Mouse (Mus musculus): ENCODE data around the gene Galnt17. TPM values are rescaled to one million over a fixed set of nuclear protein-coding genes. Genes with fewer than 3 reads are reported as not detected.

Gene Galnt17
- polyA plus RNA-seq, 1 experiment from 2014 or later, result 4.7 TPM

DNA sequence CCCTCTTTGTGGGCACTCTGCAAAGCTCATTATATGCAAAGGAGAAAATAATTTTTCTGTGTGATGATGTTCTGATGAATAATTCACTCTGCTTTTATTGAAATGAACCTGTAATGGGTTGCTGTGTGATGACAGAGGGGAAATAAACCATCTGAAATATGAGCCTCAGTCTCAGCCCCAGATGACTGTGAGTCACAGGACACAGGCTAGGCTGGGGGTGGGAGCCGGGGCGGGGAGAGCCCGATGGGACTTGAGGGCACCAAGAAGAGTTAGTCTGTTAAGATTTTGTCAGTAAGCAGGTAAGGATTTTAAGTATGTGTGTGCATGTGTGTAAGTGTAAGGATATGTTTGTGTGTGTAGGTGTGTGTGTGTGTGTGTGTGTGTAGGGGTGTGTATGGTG is 406.6 kb downstream of the Galnt17 start:
- Histone ChIP-seq H3K4me1 (no peaks in the 10 kb centered on the region), H3K4me2 (no peak overlapping the region), H3K9me3 (no peaks in the 10 kb centered on the region), H3K4me3 (no peak overlapping the region), H3K27ac (no peak overlapping the region), H3K9ac (no peak overlapping the region), H3K27me3 (no peaks in the 10 kb centered on the region), H3K36me3 (no peaks in the 10 kb centered on the region)
- ATAC-seq (ENCODE audit: insufficient number of reproducible peaks, low FRiP score, low TSS enrichment, low read depth), result no peak
- 69% methylated on average over 3 of the region's 3 CpGs for WGBS

DNA sequence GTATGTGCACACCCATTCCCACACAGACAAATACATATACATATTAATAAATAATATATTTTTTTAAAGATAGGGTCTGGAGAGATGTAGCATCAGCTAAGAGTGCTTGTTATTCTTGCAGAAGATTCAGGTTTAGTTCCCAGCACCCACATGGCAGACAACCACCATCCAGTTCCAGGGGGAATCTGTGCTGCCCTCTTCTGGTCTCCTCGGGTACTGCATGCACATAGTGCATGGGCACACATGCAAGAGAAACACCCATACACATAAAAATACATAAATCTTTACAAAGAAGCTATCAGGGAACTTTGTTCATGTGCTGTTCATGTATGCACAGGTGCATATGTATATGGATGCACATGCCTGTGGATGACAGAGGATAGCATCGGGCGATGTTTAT is 412.3 kb downstream of the Galnt17 start:
- Histone ChIP-seq H3K4me1 (peaks cover 6% of the 10 kb centered on the region; the same call in 1 of the 2 replicates), H3K9ac (no peak overlapping the region), H3K4me3 (no peak overlapping the region), H3K27me3 (no peaks in the 10 kb centered on the region), H3K27ac (no peak overlapping the region), H3K4me2 (no peak overlapping the region), H3K9me3 (no peaks in the 10 kb centered on the region), H3K36me3 (no peaks in the 10 kb centered on the region)
- 94% methylated on average over 3 of the region's 3 CpGs for WGBS
- ATAC-seq (ENCODE audit: insufficient number of reproducible peaks, low FRiP score, low TSS enrichment, low read depth), result no peak

- no peak overlapping the region for H3K27ac ChIP-seq
- H3K36me3 ChIP-seq, result no peaks in the 10 kb centered on the region
- H3K4me1 ChIP-seq, result peaks cover 7% of the 10 kb centered on the region; the same call in 1 of the 2 replicates
- 36% methylated on average over 5 of the region's 5 CpGs for WGBS
- no peak overlapping the region for H3K4me3 ChIP-seq
- H3K27me3 ChIP-seq, result no peaks in the 10 kb centered on the region
- H3K9me3 ChIP-seq, result no peaks in the 10 kb centered on the region
- H3K9ac ChIP-seq, result no peak overlapping the region
- no peak overlapping the region for H3K4me2 ChIP-seq
- ATAC-seq (ENCODE audit: insufficient number of reproducible peaks, low FRiP score, low TSS enrichment, low read depth), result no peak
These were observed 416.6 kb downstream of the Galnt17 start for GRCm38 (mm10) chr5:130891735-130892134.

DNA sequence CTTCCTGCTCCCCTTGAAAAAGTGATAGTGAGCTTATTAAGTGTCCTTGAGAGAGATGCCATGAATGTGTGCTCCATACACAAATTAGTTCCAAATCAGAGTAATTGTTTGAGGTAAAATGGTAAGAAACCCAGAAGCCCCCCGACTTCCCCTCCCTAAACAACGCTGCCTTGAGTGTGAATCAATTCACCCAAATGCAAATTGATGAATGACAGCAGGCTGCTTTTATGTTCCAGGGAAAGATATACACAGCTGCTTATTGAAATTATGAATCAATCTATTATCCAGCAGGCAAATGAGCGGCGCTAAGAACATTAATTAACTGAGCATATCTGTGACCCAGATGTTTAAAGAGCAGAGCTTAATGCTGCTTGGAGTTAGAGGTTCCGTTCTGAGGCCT is 428.0 kb downstream of the Galnt17 start:
- Histone ChIP-seq H3K4me2 (no peak overlapping the region), H3K4me3 (no peak overlapping the region), H3K27me3 (no peaks in the 10 kb centered on the region), H3K9me3 (no peaks in the 10 kb centered on the region), H3K27ac (no peak overlapping the region), H3K4me1 (no peaks in the 10 kb centered on the region), H3K9ac (no peak overlapping the region), H3K36me3 (0 out of 2 replicates have a peak, but pooled peaks cover 4% of the 10 kb centered on the region)
- no peak for ATAC-seq (ENCODE audit: insufficient number of reproducible peaks, low FRiP score, low TSS enrichment, low read depth)
- 77% methylated on average over 5 of the region's 5 CpGs for WGBS

GRCm38 (mm10) chr5:130875391-130875790 is 432.9 kb downstream of the Galnt17 start:
- no peak for ATAC-seq (ENCODE audit: insufficient number of reproducible peaks, low FRiP score, low TSS enrichment, low read depth)
- Histone ChIP-seq H3K4me3 (no peak overlapping the region), H3K27ac (no peak overlapping the region), H3K36me3 (0 out of 2 replicates have a peak, but pooled peaks cover 4% of the 10 kb centered on the region), H3K4me1 (no peaks in the 10 kb centered on the region), H3K9me3 (no peaks in the 10 kb centered on the region), H3K27me3 (no peaks in the 10 kb centered on the region), H3K9ac (no peak overlapping the region), H3K4me2 (no peak overlapping the region)
- 90% methylated on average over 3 of the region's 3 CpGs for WGBS

GRCm38 (mm10) chr5:130871086-130871485 is 437.2 kb downstream of the Galnt17 start:
- H3K27me3 ChIP-seq, result no peaks in the 10 kb centered on the region
- H3K4me1 ChIP-seq, result no peaks in the 10 kb centered on the region
- ATAC-seq (ENCODE audit: insufficient number of reproducible peaks, low FRiP score, low TSS enrichment, low read depth), result no peak
- H3K27ac ChIP-seq, result no peak overlapping the region
- H3K4me3 ChIP-seq, result no peak overlapping the region
- H3K4me2 ChIP-seq, result no peak overlapping the region
- no peak overlapping the region for H3K9ac ChIP-seq
- 0 out of 2 replicates have a peak, but pooled peaks cover under 1% of the 10 kb centered on the region for H3K36me3 ChIP-seq
- H3K9me3 ChIP-seq, result no peaks in the 10 kb centered on the region
- WGBS, result 40% methylated on average over 8 of the region's 8 CpGs

GRCm38 (mm10) chr5:130869869-130870268 is 438.4 kb downstream of the Galnt17 start:
- no peak for ATAC-seq (ENCODE audit: insufficient number of reproducible peaks, low FRiP score, low TSS enrichment, low read depth)
- H3K27ac ChIP-seq, result no peak overlapping the region
- no peaks in the 10 kb centered on the region for H3K27me3 ChIP-seq
- H3K9me3 ChIP-seq, result no peaks in the 10 kb centered on the region
- no peak overlapping the region for H3K9ac ChIP-seq
- H3K4me2 ChIP-seq, result no peak overlapping the region
- no peaks in the 10 kb centered on the region for H3K36me3 ChIP-seq
- 87% methylated on average over 1 of the region's 1 CpGs for WGBS
- H3K4me3 ChIP-seq, result no peak overlapping the region
- H3K4me1 ChIP-seq, result no peaks in the 10 kb centered on the region

- peaks cover 3% of the 10 kb centered on the region; the same call in 1 of the 2 replicates for H3K27me3 ChIP-seq
- H3K9me3 ChIP-seq, result no peaks in the 10 kb centered on the region
- 46% methylated on average over 5 of the region's 5 CpGs for WGBS
- H3K36me3 ChIP-seq, result no peaks in the 10 kb centered on the region
- no peak for ATAC-seq (ENCODE audit: insufficient number of reproducible peaks, low FRiP score, low TSS enrichment, low read depth)
- H3K27ac ChIP-seq, result no peak overlapping the region
- H3K4me2 ChIP-seq, result no peak overlapping the region
- H3K4me1 ChIP-seq, result no peaks in the 10 kb centered on the region
- no peak overlapping the region for H3K4me3 ChIP-seq
- no peak overlapping the region for H3K9ac ChIP-seq
These were observed 446.0 kb downstream of the Galnt17 start for GRCm38 (mm10) chr5:130862302-130862701.

- H3K9me3 ChIP-seq, result no peaks in the 10 kb centered on the region
- no peak overlapping the region for H3K4me3 ChIP-seq
- H3K27ac ChIP-seq, result no peak overlapping the region
- ATAC-seq (ENCODE audit: insufficient number of reproducible peaks, low FRiP score, low TSS enrichment, low read depth), result no peak
- H3K4me1 ChIP-seq, result no peaks in the 10 kb centered on the region
- H3K4me2 ChIP-seq, result no peak overlapping the region
- peaks cover 7% of the 10 kb centered on the region; the same call in 1 of the 2 replicates for H3K27me3 ChIP-seq
- no peaks in the 10 kb centered on the region for H3K36me3 ChIP-seq
- 26% methylated on average over 6 of the region's 6 CpGs for WGBS
- no peak overlapping the region for H3K9ac ChIP-seq
These were observed 448.6 kb downstream of the Galnt17 start for GRCm38 (mm10) chr5:130859736-130860135.

GRCm38 (mm10) chr5:130858706-130859105 is 449.6 kb downstream of the Galnt17 start:
- Histone ChIP-seq H3K9me3 (no peaks in the 10 kb centered on the region), H3K36me3 (no peaks in the 10 kb centered on the region), H3K9ac (no peak overlapping the region), H3K27me3 (peaks cover 7% of the 10 kb centered on the region; the same call in 1 of the 2 replicates), H3K4me2 (no peak overlapping the region), H3K4me3 (no peak overlapping the region), H3K4me1 (no peaks in the 10 kb centered on the region), H3K27ac (no peak overlapping the region)
- WGBS, result 67% methylated on average over 3 of the region's 3 CpGs
- no peak for ATAC-seq (ENCODE audit: insufficient number of reproducible peaks, low FRiP score, low TSS enrichment, low read depth)

- no peak for ATAC-seq (ENCODE audit: insufficient number of reproducible peaks, low FRiP score, low TSS enrichment, low read depth)
- H3K4me1 ChIP-seq, result peaks cover 2% of the 10 kb centered on the region; the same call in 1 of the 2 replicates
- H3K27ac ChIP-seq, result no peak overlapping the region
- H3K9me3 ChIP-seq, result no peaks in the 10 kb centered on the region
- H3K36me3 ChIP-seq, result no peaks in the 10 kb centered on the region
- no peak overlapping the region for H3K4me2 ChIP-seq
- peaks cover 7% of the 10 kb centered on the region; the same call in 1 of the 2 replicates for H3K27me3 ChIP-seq
- no peak overlapping the region for H3K9ac ChIP-seq
- WGBS, result 25% methylated on average over 8 of the region's 8 CpGs
- H3K4me3 ChIP-seq, result no peak overlapping the region
These were observed 450.1 kb downstream of the Galnt17 start for GRCm38 (mm10) chr5:130858148-130858547.

- no peak overlapping the region for H3K27ac ChIP-seq
These were observed 453.9 kb downstream of the Galnt17 start for GRCm38 (mm10) chr5:130854430-130854829.

GRCm38 (mm10) chr5:130853371-130853770 is 454.9 kb downstream of the Galnt17 start:
- H3K9me3 ChIP-seq, result no peaks in the 10 kb centered on the region
- H3K4me1 ChIP-seq, result peaks cover 17% of the 10 kb centered on the region; the same call in 1 of the 2 replicates
- 0 out of 2 replicates have a peak, but pooled peaks cover 4% of the 10 kb centered on the region for H3K27me3 ChIP-seq
- H3K36me3 ChIP-seq, result no peaks in the 10 kb centered on the region
- H3K27ac ChIP-seq, result no peak overlapping the region
- no peak overlapping the region for H3K4me3 ChIP-seq
- ATAC-seq (ENCODE audit: insufficient number of reproducible peaks, low FRiP score, low TSS enrichment, low read depth), result no peak
- WGBS, result 1% methylated on average over 10 of the region's 10 CpGs
- H3K9ac ChIP-seq, result no peak overlapping the region
- no peak overlapping the region for H3K4me2 ChIP-seq

More at GRCm38 (mm10) chr5:130854430-130854829, 453.9 kb downstream of the Galnt17 start:
- H3K4me1 ChIP-seq, result peaks cover 17% of the 10 kb centered on the region; the same call in 1 of the 2 replicates
- H3K36me3 ChIP-seq, result no peaks in the 10 kb centered on the region
- H3K4me3 ChIP-seq, result no peak overlapping the region
- H3K27me3 ChIP-seq, result peaks cover 7% of the 10 kb centered on the region; the same call in 1 of the 2 replicates
- no peak overlapping the region for H3K4me2 ChIP-seq
- ATAC-seq (ENCODE audit: insufficient number of reproducible peaks, low FRiP score, low TSS enrichment, low read depth), result no peak
- WGBS, result 77% methylated on average over 7 of the region's 7 CpGs
- H3K9ac ChIP-seq, result no peak overlapping the region
- H3K9me3 ChIP-seq, result no peaks in the 10 kb centered on the region

Data from limb, embryonic 15.5 days (tissue).